Mouse (Mus musculus) kidney, adult 8-10 months (tissue): ENCODE results near the gene Acot6.

Source experiments
- DNase-seq, 2 experiments: peaks; one replicate each; pipeline ENCODE4 v3.0.0; 2022

Gene Acot6

DNA sequence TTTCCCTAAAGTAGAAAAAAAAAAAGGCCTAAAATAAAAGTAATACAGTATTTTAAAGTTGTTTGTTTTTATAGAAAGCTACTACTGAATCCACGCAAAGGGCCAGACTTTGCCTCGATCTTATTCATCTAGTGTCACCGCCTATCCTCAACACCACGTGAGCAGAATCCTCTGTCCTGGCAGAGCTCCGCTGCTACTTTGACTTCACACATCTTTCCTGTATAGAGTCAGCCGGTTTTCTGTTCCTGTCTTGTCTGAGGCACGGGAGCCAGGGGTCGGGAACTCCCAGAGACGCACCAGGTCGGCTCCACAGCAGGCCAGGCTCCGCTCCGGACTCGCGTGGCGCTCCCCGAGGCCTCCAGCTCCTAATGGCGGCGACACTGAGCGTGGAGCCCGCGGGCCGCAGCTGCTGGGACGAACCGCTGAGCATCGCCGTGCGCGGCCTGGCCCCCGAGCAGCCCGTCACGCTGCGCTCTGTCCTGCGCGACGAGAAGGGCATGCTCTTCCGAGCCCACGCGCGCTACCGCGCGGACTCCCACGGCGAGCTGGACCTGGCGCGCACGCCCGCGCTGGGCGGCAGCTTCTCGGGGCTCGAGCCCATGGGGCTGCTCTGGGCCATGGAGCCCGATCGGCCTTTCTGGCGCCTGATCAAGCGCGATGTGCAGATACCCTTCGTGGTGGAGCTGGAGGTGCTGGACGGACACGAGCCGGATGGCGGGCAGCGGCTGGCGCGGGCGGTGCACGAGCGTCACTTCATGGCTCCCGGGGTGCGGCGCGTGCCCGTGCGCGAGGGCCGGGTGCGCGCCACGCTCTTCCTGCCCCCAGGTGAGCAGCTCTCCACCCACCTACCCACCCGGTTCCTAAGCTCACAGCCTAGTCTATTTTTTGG is at the start of gene Acot6:
TSS of gene Acot6 (plus strand) at position 51 of the 889 bp plus-strand sequence.
- DNase-seq = peak; percentile 44 to 51

- peak; percentile 65 to 80 for DNase-seq
Observed at GRCm38 (mm10) chr12:84050744-84051143, 49.7 kb upstream of the Acot6 start.

- no peak for DNase-seq
Observed at GRCm38 (mm10) chr12:84051937-84052474, 48.4 kb upstream of the Acot6 start, which contains the start of gene Acot3. Acot3 (plus strand) TSS chr12:84052144.

DNA sequence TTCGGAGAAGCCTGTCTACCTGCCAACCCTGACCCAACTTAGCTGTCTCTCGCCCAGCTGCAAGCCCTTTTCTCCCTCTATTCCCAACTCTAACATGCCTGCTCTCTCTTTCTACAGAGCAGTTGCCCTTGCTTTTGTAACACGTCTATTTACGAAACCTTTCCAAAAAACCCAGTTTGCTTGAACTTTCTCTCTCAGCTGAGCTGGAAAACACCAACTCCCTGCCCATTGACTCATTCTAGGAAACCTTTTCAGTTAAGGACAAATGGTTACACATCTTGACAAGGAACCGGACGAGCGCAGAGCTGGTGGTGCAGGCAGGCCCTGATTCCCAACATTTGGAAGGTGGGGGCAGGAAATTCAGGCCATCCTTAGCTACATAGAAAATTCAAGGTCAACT is 47.8 kb upstream of the Acot6 start:
- no peak for DNase-seq

DNA sequence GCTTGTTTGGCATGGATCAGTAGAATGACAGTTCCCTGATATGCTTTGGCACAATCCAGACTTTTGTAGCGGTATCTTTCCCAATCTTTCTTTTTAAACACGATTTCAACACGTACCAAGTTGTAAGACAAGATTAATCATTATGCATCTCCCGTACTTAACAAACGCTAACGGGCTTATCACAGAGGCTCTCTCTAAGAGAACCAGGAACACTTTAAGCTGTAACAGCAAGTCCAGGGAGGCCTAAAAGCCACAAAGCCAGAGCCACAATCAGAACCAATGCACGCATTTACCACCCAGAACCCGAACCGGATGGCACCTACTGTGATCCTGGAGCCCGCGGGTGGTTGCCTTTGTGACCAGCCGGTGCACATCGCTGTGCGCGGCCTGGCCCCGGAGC is 47.3 kb upstream of the Acot6 start:
- no peak for DNase-seq

DNA sequence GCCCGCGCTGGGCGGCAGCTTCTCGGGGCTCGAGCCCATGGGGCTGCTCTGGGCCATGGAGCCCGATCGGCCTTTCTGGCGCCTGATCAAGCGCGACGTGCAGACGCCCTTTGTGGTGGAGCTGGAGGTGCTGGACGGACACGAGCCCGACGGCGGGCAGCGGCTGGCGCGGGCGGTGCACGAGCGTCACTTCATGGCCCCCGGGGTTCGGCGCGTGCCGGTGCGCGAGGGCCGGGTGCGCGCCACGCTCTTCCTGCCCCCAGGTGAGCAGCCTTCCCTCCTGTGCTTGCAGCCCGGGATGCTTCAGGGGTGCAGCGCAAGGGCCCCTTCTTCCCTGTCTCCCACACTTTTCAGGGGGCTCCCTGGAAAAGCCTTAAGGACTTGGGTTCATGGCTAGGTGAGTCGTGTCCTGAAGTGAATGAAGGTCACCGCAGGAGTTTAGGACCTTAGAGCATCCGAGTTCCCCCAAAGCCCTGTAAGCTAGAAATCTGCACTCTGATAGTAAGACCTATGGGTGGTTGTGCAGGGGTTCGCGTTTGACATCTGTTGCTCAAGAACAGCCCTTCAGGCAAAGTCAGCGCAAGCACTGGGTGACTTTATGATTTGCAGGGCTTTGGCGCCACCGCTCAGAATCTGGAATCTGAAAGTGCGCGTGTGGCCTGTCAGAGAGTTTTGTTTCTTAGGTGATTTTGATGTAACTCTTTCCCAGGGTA is 46.6 kb upstream of the Acot6 start:
- DNase-seq = peak in 1 of 2 experiments; percentile 60

- peak in 1 of 2 experiments; percentile 40 for DNase-seq
Observed at GRCm38 (mm10) chr12:84060946-84061345, 39.5 kb upstream of the Acot6 start.

DNA sequence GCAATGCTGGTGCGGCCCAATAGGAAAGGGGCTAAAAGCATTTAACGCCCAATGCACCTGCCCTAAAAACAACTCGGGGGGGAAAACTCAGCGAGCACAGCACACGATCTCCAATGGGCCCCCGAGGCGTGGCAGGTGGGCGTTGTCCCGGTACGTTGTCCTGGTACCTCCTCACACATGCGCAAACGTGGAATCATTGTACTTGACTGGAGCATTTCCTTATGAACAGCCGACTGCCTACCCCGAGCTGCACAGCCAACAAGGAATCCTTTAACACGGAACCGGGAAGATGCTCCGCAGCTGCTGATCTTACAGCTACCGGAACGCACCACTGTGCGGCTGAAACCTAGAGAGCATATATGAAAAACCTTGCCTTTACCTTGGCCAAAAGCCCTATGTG is 38.1 kb upstream of the Acot6 start:
- DNase-seq = no peak

GRCm38 (mm10) chr12:84063228-84063627 is 37.2 kb upstream of the Acot6 start:
- DNase-seq = no peak

- no peak for DNase-seq
Observed at GRCm38 (mm10) chr12:84063833-84064232, 36.6 kb upstream of the Acot6 start.

DNA sequence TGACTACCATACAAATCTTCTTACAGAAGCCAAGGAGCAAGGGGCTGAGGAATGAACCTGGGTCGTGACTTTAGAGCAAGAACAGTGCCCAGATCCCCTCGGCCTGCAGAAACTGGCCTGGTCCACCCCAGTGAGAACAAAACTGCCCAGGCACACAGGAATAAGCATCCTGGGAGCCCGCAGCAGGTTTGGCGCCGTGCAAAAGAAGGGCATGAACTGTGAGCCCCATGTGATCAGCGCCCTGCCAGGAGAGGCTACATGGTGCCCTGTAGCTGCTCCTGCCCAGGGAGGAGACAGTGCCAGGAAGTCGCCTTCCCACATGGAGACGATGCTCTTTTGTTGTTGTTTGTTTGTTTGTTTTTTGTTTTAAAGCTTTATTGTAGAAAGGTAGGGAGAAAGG is 35.8 kb upstream of the Acot6 start:
- DNase-seq = peak in 1 of 2 experiments; percentile 52

DNA sequence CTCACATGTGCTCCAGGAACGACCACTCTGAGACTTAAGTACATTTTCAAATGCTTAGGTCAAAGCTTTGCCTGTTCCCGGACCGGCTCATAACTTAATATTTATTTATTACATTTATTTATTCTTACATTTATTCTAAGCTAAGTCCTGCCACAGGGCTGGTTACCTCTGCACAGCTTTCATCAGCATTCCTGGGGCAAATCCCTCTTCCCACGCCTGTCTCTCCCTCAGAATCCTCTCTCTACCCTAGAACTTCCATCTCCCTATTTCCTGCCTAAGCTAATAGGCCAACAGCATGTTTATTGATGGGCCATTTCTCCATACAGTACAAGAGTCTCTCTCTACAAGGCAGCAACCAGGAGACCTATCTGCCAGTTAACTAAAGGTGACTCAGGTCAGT is 32.7 kb upstream of the Acot6 start:
- no peak for DNase-seq

GRCm38 (mm10) chr12:84068296-84068695 is 32.2 kb upstream of the Acot6 start:
- DNase-seq = no peak

DNA sequence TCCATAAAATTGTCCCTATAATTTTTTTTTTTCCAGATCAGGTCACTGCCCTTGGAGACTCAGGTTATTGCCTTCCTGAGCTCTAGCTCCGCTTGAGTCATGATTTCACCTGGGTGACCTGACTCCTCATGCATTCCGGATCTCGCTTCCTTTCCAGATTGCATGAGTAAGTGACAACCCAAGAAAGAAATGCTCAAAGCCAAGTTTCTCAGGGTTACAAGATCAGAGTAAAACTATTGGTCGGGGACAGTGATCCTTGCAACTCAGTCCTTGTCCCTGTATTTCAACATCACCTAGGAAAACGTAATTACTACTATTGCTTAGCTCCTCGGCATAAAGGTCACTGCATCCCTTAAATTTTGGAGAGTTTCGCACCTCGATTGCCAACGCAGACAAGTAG is 31.5 kb upstream of the Acot6 start, which contains the start of gene Acot5:
TSS of gene Acot5 (plus strand) at position 340 of the 400 bp plus-strand sequence.
- no peak for DNase-seq

GRCm38 (mm10) chr12:84069582-84069981 is 30.9 kb upstream of the Acot6 start:
- DNase-seq = peak; percentile 30 to 39

DNA sequence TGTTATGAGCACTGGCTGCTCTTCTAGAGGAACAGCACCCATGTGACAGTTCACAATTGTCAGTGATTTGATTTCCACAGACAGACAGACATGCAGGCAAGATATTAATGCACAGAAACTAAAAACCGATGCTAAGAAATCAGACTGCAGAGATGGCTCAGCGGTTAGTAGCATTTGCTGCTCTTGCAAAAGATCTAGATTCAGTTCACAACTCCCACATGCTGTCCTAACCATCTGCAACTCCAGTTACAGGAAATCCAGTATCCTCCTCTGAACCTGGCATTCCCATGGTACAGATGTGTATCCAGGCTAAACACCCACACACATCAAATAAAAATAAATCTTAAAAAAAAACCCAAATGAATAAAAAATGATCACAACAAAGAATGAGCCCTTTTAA is 28.8 kb upstream of the Acot6 start:
- DNase-seq = no peak

- no peak for DNase-seq
Observed at GRCm38 (mm10) chr12:84077371-84077990, 23.0 kb upstream of the Acot6 start.

DNA sequence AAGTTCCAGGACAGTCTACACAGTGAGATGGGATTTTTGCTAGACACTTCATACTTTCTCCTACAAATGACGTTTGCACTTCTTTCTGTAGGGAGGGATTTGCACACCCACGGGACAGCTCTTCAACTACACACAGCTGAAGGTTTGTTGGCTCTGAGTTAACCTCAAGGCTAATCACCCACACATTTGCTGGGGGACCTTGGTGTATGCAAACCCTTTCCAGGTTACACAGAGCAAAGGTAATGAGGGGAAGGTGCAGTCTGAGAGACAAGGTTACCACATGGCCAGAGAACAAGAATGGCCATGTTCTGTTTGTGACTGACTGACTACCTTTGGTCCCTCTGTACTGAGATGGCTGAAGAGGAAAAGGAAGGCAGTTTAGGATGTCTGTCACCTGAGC is 16.6 kb upstream of the Acot6 start:
- no peak for DNase-seq

DNA sequence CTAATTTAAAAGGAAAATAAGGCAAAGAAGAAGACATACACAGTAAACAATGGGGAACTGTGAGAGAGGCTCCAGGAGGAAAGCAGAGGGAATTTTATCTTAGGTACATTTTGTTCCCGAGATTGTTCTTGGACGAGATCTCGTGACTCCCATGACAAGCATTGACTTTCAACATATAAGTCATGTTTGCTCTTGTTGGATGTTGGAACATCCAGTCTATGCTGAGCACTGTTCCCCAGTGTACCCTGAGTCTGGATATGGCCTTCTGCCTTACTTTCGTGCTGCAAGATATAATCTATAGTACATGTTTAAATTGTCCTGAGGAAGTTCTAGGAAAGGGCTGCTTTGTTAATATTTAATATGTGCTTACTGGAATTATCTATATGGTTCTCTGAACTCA is 15.9 kb upstream of the Acot6 start:
- no peak for DNase-seq

DNA sequence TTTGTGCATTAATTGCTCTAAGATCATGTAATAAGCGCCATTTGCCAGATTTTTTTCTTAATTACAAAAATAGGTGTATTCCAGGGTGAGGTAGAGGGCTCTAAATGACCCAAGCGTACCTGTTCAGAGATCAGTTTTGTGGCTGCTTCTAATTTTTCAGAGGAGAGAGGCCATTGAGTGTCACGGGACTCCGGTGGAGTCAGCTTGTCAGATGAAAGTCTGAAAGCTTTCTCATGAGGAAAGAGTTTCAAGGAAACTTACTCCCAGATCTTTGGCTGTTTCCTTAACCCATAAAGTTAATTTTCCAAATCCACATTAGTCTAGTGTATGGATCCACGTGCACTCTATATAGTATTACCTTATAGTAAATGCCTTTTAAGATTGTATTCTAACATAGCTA is 5.8 kb upstream of the Acot6 start:
- DNase-seq = peak in 1 of 2 experiments; percentile 21

DNA sequence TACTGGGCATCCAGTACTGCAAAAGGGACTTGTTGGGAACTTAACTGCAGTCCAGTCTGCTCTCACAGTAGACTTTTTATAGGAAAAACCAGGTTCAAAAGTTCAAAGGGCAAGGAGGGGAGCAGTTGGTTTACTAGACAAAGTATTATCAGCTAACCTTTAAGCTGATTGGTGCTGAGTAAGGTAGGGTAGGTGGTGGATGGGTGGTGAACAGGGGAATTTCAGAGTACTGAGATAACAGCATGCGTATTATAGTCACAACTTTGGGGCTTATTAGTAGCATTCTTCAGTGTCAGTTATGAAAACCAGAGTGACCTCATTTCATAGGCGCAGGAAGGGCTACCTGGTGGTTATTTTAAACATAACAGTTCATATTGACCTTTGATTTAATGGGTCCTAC is 849 bp upstream of the Acot6 start:
- DNase-seq = no peak

DNA sequence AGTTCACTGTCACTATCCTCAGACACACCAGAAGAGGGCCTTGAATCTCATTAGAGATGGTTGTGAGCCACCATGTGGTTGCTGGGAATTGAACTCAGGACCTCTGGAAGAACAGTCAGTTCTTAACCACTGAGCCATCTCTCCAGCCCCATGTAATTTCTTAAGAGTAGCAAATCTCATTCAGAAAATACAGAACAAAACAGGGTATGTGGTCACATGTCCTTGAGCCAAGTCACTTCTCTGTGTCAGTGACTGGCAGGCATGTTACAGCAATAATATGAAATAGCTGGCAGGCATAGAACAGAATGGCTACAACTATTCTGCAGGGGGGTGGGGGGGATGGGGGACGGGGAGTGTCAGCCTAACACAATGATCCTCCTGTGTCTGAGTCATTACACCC is 383 bp upstream of the Acot6 start:
- DNase-seq = no peak

GRCm38 (mm10) chr12:84101493-84101845 is 1.0 kb downstream of the Acot6 start:
- DNase-seq = no peak
